Mouse (Mus musculus) CH12.LX (cell line): ENCODE results near the gene Insl5. TPM values are rescaled to one million over a fixed set of nuclear protein-coding genes. Genes with fewer than 3 reads are reported as not detected.

ENCODE experiments used
- DNase-seq: peaks from one replicate; pipeline ENCODE4 v3.0.0-alpha.2; 2013; ENCODE audit errors: extremely low read depth
- H3K27ac ChIP-seq: 2 replicates; pipeline ENCODE4 v1.5.1; 2012; ENCODE audit warnings: low read depth, mild to moderate bottlenecking, control low read depth, moderate library complexity; ENCODE audit not compliant: insufficient read depth
- H3K27me3 ChIP-seq: replicated peaks from 2 replicates; pipeline ENCODE3; 2012; ENCODE audit warnings: inconsistent platforms
- H3K36me3 ChIP-seq, 2 experiments: replicated peaks in 1 of 2; 2 replicates each; pipeline versions ENCODE3 to v1.6.1; 2012; ENCODE audit warnings: inconsistent platforms in 1 of 2, low read length in 1 of 2, mild to moderate bottlenecking in 1 of 2, mixed read lengths in 1 of 2, moderate library complexity in 1 of 2; ENCODE audit not compliant: control insufficient read depth in 1 of 2, insufficient read depth in 1 of 2
- H3K4me1 ChIP-seq, 2 experiments: 2 replicates each; pipeline ENCODE4 v1.6.1; 2012; ENCODE audit warnings: inconsistent platforms in 1 of 2, moderate library complexity in 1 of 2; ENCODE audit not compliant: insufficient read depth in 2 of 2, control insufficient read depth in 1 of 2
- H3K4me2 ChIP-seq: 2 replicates; pipeline ENCODE4 v1.6.1; 2012; ENCODE audit warnings: low read depth, mild to moderate bottlenecking, control low read depth; ENCODE audit not compliant: poor library complexity, insufficient read depth, severe bottlenecking
- H3K4me3 ChIP-seq, 3 experiments: fragments of 150-350 bp in 1 of 3; sonication (generic) in 1 of 3; replicated peaks in 1 of 3; 2 replicates each; pipeline versions ENCODE3 to v1.5.1; 2011 to 2012; ENCODE audit warnings: low read depth in 2 of 3, low read length in 2 of 3, mild to moderate bottlenecking in 2 of 3, moderate library complexity in 2 of 3, control low read depth in 1 of 3, improper control_type of control experiment in 1 of 3, inconsistent platforms in 1 of 3, mixed read lengths in 1 of 3; ENCODE audit not compliant: poor library complexity in 1 of 3
- H3K79me2 ChIP-seq: replicated peaks from 2 replicates; pipeline ENCODE4 v1.6.1; 2012; ENCODE audit warnings: mild to moderate bottlenecking, moderate library complexity; ENCODE audit not compliant: control insufficient read depth, poor library complexity, insufficient read depth, severe bottlenecking; ENCODE audit errors: extremely low read depth
- H3K9ac ChIP-seq: 2 replicates; pipeline ENCODE4 v1.6.1; 2012; ENCODE audit warnings: low read depth, mild to moderate bottlenecking, control low read depth, moderate library complexity; ENCODE audit not compliant: insufficient read depth
- H3K9me3 ChIP-seq: replicated peaks from 2 replicates; pipeline ENCODE3; 2012; ENCODE audit warnings: low read length, inconsistent platforms, mixed read lengths
- CHD2 ChIP-seq: IDR thresholded peaks from 2 replicates; pipeline ENCODE4 v1.6.1; 2011; ENCODE audit warnings: low read length, improper control_type of control experiment
- E2F4 ChIP-seq: IDR thresholded peaks from 2 replicates; pipeline ENCODE4 v1.6.1; 2011; ENCODE audit warnings: low read depth, low read length, improper control_type of control experiment; ENCODE audit not compliant: insufficient replicate concordance
- EP300 ChIP-seq: IDR thresholded peaks from 2 replicates; pipeline ENCODE4 v1.6.1; 2011; ENCODE audit warnings: low read length, improper control_type of control experiment
- ETS1 ChIP-seq: conservative IDR thresholded peaks from 2 replicates; pipeline ENCODE4 v1.6.1; 2012; ENCODE audit warnings: low read depth, mild to moderate bottlenecking, inconsistent platforms, low read length, improper control_type of control experiment, moderate library complexity
- HCFC1 ChIP-seq: IDR thresholded peaks from 2 replicates; pipeline ENCODE4 v1.6.1; 2012; ENCODE audit warnings: low read depth, mild to moderate bottlenecking, inconsistent platforms, low read length, improper control_type of control experiment
- IRF4 ChIP-seq: IDR thresholded peaks from 2 replicates; pipeline ENCODE4 v1.6.1; 2014; ENCODE audit warnings: low read depth, mild to moderate bottlenecking, inconsistent platforms, low read length, improper control_type of control experiment
- JUN ChIP-seq: IDR thresholded peaks from 2 replicates; pipeline ENCODE4 v1.6.1; 2011; ENCODE audit warnings: low read depth, mild to moderate bottlenecking, low read length, improper control_type of control experiment, moderate library complexity; ENCODE audit not compliant: insufficient read depth
- JUND ChIP-seq: conservative IDR thresholded peaks from 2 replicates; pipeline ENCODE4 v1.6.1; 2011; ENCODE audit warnings: low read depth, low read length, improper control_type of control experiment
- KAT2A ChIP-seq: IDR thresholded peaks from 2 replicates; pipeline ENCODE4 v1.6.1; 2012; ENCODE audit warnings: low read length, improper control_type of control experiment, inconsistent platforms; ENCODE audit not compliant: insufficient replicate concordance
- MAX ChIP-seq: IDR thresholded peaks from 2 replicates; pipeline ENCODE4 v1.6.1; 2011; ENCODE audit warnings: low read length, improper control_type of control experiment
- MYC ChIP-seq: IDR thresholded peaks from 2 replicates; pipeline ENCODE4 v1.6.1; 2011; ENCODE audit warnings: low read depth, mild to moderate bottlenecking, improper control_type of control experiment, low read length
- NELFE ChIP-seq: IDR thresholded peaks from 2 replicates; pipeline ENCODE4 v1.6.1; 2011; ENCODE audit warnings: low read depth, low read length, improper control_type of control experiment
- NRF1 ChIP-seq: IDR thresholded peaks from 2 replicates; pipeline ENCODE4 v1.6.1; 2014; ENCODE audit warnings: low read depth, mild to moderate bottlenecking, inconsistent platforms, low read length, improper control_type of control experiment, moderate library complexity
- PAX5 ChIP-seq: IDR thresholded peaks from 2 replicates; pipeline ENCODE4 v1.6.1; 2012; ENCODE audit warnings: low read length, inconsistent platforms, mixed read lengths
- POLR2AphosphoS2 ChIP-seq: IDR thresholded peaks from 2 replicates; pipeline ENCODE4 v1.6.1; 2011; ENCODE audit warnings: low read depth, low read length, improper control_type of control experiment
- RAD21 ChIP-seq: IDR thresholded peaks from 2 replicates; pipeline ENCODE4 v1.6.1; 2011; ENCODE audit warnings: low read depth, mild to moderate bottlenecking, low read length, improper control_type of control experiment, moderate library complexity
- RCOR1 ChIP-seq: conservative IDR thresholded peaks from 2 replicates; pipeline ENCODE4 v1.6.1; 2012; ENCODE audit warnings: low read depth, mild to moderate bottlenecking, inconsistent platforms, low read length, improper control_type of control experiment
- SIN3A ChIP-seq: IDR thresholded peaks from 2 replicates; pipeline ENCODE4 v1.6.1; 2012; ENCODE audit warnings: low read length, improper control_type of control experiment, inconsistent platforms
- UBTF ChIP-seq: IDR thresholded peaks from 2 replicates; pipeline ENCODE4 v1.6.1; 2012; ENCODE audit warnings: low read depth, mild to moderate bottlenecking, inconsistent platforms, low read length, improper control_type of control experiment, moderate library complexity
- ZC3H11A ChIP-seq: IDR thresholded peaks from 2 replicates; pipeline ENCODE4 v1.6.1; 2012; ENCODE audit warnings: low read depth, mild to moderate bottlenecking, inconsistent platforms, low read length, improper control_type of control experiment
- ZKSCAN1 ChIP-seq: IDR thresholded peaks from 2 replicates; pipeline ENCODE4 v1.6.1; 2012; ENCODE audit warnings: low read depth, inconsistent platforms, low read length, improper control_type of control experiment, borderline replicate concordance
- dilution Hi-C: fragments of 300-500 bp; cut with MboI; formaldehyde crosslinking; loops from 2 replicates; pipeline ENCODE4 v1.14.3; 2020; ENCODE audit warnings: low sequenced_read_pairs; ENCODE audit not compliant: extremely low pct_unique_long_range_greater_than_20kb, extremely low pct_ligation_motif_present
- in situ Hi-C: fragments of 300-500 bp; cut with MboI; formaldehyde crosslinking; loops from 3 replicates; pipeline ENCODE4 v1.14.3; 2019; ENCODE audit warnings: low sequenced_read_pairs, low pct_ligation_motif_present, low pct_unique_long_range_greater_than_20kb, mixed read lengths
- polyA plus RNA-seq: library from polyadenylated mRNA; unstranded; fragments of >175 nt; gene quantifications from 2 replicates; pipeline ENCODE4 v1.2.1, GENCODE M21; 2012; ENCODE audit warnings: low read depth; ENCODE audit not compliant: insufficient read length
- total RNA-seq, 2 experiments: library from RNA; depleted of rRNA; stranded (reverse); fragments of 300-350 nt in 1 of 2; fragments of >200 nt in 1 of 2; gene quantifications; 2 replicates each; pipeline ENCODE4 v1.2.3; 2012 to 2014

The Insl5 gene
- total and polyA plus RNA-seq, 3 experiments = not detected

GRCm38 (mm10) chr4:103005190-103005945, 21.3 kb downstream of the Insl5 start:
- Histone ChIP-seq H3K27me3 (no peaks in the 10 kb centered on the region), H3K27ac (no peak overlapping the region), H3K9ac (no peak overlapping the region), H3K36me3 (no peaks in the 10 kb centered on the region), H3K4me1 (peaks cover 0 to 2% of the 10 kb centered on the region in 2 experiments; a peak in 2 of 4 replicates), H3K79me2 (no peaks in the 10 kb centered on the region), H3K4me3 (no peak overlapping the region), H3K9me3 (no peaks in the 10 kb centered on the region), H3K4me2 (no peak overlapping the region)
- in situ Hi-C loops (no loop called here), dilution Hi-C loops (no loop called here)
- no peak for DNase-seq
- TF ChIP-seq ZC3H11A = no peak
- TF ChIP-seq JUND = peak; percentile 43; the same call in 1 of the 2 replicates
- no peak for TF ChIP-seq NRF1
- no peak for TF ChIP-seq RAD21
- TF ChIP-seq IRF4 = peak; percentile 49; the same call in 1 of the 2 replicates
- TF ChIP-seq EP300 = no peak
- TF ChIP-seq, all 38 proteins: peak for 2

DNA sequence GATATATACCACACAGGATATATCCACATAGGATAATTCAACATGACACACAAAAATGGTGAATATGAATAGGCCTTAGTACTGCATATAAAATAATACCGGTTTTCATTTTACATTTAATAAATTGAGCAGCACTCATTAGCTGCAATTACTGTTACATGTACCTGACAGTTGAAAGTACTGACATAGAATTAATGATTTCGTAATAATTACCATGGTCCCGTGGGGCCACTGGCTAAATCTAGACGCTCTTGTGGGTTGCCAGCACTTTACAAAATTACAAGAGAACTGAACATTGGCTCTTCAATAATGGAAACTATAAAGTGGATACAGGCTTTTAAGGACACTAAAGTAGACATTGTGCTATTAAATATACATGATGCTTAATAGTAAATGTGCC, 22.0 kb downstream of the Insl5 start:
- in situ Hi-C loops = no loop called here
- DNase-seq = no peak
- no peaks in the 10 kb centered on the region for H3K9me3 ChIP-seq
- no peaks in the 10 kb centered on the region for H3K79me2 ChIP-seq
- H3K4me1 ChIP-seq = peaks cover 0 to 2% of the 10 kb centered on the region in 2 experiments; a peak in 2 of 4 replicates
- no peak overlapping the region for H3K9ac ChIP-seq
- H3K4me2 ChIP-seq = no peak overlapping the region
- H3K27ac ChIP-seq = no peak overlapping the region
- TF ChIP-seq KAT2A (no peak), SIN3A (no peak), RCOR1 (no peak), JUND (no peak), E2F4 (no peak), ZC3H11A (no peak), POLR2AphosphoS2 (no peak), CHD2 (no peak), MYC (no peak), MAX (no peak), PAX5 (no peak), EP300 (no peak), HCFC1 (no peak), ZKSCAN1 (no peak), UBTF (no peak), NELFE (no peak), ETS1 (no peak), JUN (no peak)
- TF ChIP-seq, all 38 proteins: peak for 0
- Histone ChIP-seq H3K36me3 (no peaks in the 10 kb centered on the region), H3K27me3 (no peaks in the 10 kb centered on the region), H3K4me3 (no peak overlapping the region)
- dilution Hi-C loops = no loop called here
